Mouse (Mus musculus): ENCODE results near the gene Fndc5.

GRCm38 (mm10) chr4:129189542-129190519, 53.0 kb downstream of the Fndc5 start, which contains the start of the genes S100pbp and Yars:
- TF ChIP-seq POLR2A (IDR thresholded peaks at IDR 0.05; ENCODE audit: low read depth, low read length) (peak; percentile 57; the same call in 1 of the 2 replicates), CTCF (IDR thresholded peaks at IDR 0.05; ENCODE audit: extremely low read depth, insufficient read length, insufficient replicate concordance, low read depth, low read length) (no peak)

Measured in small intestine, adult 2 months (tissue).